Mouse (Mus musculus): ENCODE measurements around the gene Shroom3.
A peak's percentile ranks its signal among the peaks of the same experiment; 100 is the strongest.

The Shroom3 gene

GRCm38 (mm10) chr5:92759156-92759745 lies 76.0 kb downstream of the Shroom3 start:
- DNase-seq: no peak

GRCm38 (mm10) chr5:92760542-92760941 lies 77.3 kb downstream of the Shroom3 start:
- DNase-seq: no peak

GRCm38 (mm10) chr5:92761615-92762353 lies 78.5 kb downstream of the Shroom3 start:
- DNase-seq: no peak

GRCm38 (mm10) chr5:92762425-92762824 lies 79.2 kb downstream of the Shroom3 start:
- DNase-seq: no peak

GRCm38 (mm10) chr5:92763546-92763952 lies 80.3 kb downstream of the Shroom3 start:
- no peak for DNase-seq

- DNase-seq: no peak
Observed at GRCm38 (mm10) chr5:92766301-92766700, 83.1 kb downstream of the Shroom3 start.

- DNase-seq: no peak
Observed at GRCm38 (mm10) chr5:92767194-92767777, 84.1 kb downstream of the Shroom3 start.

- DNase-seq: no peak
Observed at GRCm38 (mm10) chr5:92767857-92768291, 84.6 kb downstream of the Shroom3 start.

- DNase-seq: no peak
Observed at GRCm38 (mm10) chr5:92773821-92774220, 90.6 kb downstream of the Shroom3 start.

- no peak for DNase-seq
Observed at GRCm38 (mm10) chr5:92774419-92774818, 91.2 kb downstream of the Shroom3 start.

- DNase-seq: no peak
Observed at GRCm38 (mm10) chr5:92774893-92775292, 91.7 kb downstream of the Shroom3 start.

GRCm38 (mm10) chr5:92778395-92778794 lies 95.2 kb downstream of the Shroom3 start:
- no peak for DNase-seq

GRCm38 (mm10) chr5:92781082-92781481 lies 97.8 kb downstream of the Shroom3 start:
- DNase-seq: no peak

- no peak for DNase-seq
Observed at GRCm38 (mm10) chr5:92784037-92784860, 101.0 kb downstream of the Shroom3 start.

GRCm38 (mm10) chr5:92785870-92786436 lies 102.7 kb downstream of the Shroom3 start:
- DNase-seq: no peak

- DNase-seq: no peak
Observed at GRCm38 (mm10) chr5:92788990-92789389, 105.8 kb downstream of the Shroom3 start.

- no peak for DNase-seq
Observed at GRCm38 (mm10) chr5:92796089-92796990, 113.1 kb downstream of the Shroom3 start.

- DNase-seq: no peak
Observed at GRCm38 (mm10) chr5:92797981-92798380, 114.7 kb downstream of the Shroom3 start.

- no peak for DNase-seq
Observed at GRCm38 (mm10) chr5:92804379-92804778, 121.1 kb downstream of the Shroom3 start.

GRCm38 (mm10) chr5:92808503-92809415 lies 125.5 kb downstream of the Shroom3 start:
- peak; percentile 54 for DNase-seq

- no peak for DNase-seq
Observed at GRCm38 (mm10) chr5:92809416-92809750, 126.1 kb downstream of the Shroom3 start.

Measured in liver (tissue).